Mouse (Mus musculus) frontal cortex, postnatal 36 days (tissue): ENCODE data around the gene Vamp9.
A peak's percentile ranks its signal among the peaks of the same experiment; 100 is the strongest.

Experiments used
- DNase-seq, 2 experiments: peaks; one replicate each; pipeline ENCODE4 v3.0.0; 2022; ENCODE audit warnings: low spot score in 2 of 2

The Vamp9 gene

DNA sequence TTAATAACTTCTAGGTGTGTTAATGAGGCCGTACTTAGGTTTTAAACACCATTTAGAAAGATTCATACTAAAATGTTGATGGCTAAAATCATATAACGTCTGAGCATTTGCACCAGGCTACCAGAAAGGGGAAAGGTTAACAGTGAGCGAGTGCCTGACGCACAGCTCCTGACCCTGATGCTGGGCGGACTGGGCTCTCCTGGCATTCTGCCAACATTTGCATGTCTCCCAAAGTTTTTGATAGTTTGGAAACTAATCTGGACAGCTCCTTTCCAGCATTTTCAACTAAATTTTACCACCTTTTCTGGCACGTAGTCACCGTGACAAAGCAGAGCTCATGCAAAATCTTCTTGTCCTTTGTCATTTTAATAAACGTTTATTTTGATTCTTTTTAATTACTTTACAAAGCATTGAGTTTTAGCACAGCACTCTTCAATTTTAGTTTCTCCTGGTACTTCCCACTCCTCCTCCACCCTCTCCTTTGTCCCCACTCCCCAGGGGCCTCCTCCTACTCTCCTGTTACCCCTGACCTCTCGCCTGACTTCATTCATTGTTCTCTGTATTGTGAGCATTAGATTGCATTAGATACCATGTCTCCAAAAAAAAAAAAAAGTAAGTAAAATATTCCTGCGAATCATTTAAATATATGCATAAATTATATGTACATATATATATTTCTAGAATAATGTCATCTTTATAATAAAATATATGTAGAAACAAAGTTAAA is 35.9 kb downstream of the Vamp9 start:
- DNase-seq: no peak

- DNase-seq: no peak
Measured at GRCm38 (mm10) chr5:99952513-99952912, 46.5 kb downstream of the Vamp9 start.

- no peak for DNase-seq
Measured at GRCm38 (mm10) chr5:99953883-99954282, 47.8 kb downstream of the Vamp9 start.

- no peak for DNase-seq
Measured at GRCm38 (mm10) chr5:99958666-99959065, 52.6 kb downstream of the Vamp9 start.

GRCm38 (mm10) chr5:99959236-99959936 is 53.3 kb downstream of the Vamp9 start:
- no peak for DNase-seq

DNA sequence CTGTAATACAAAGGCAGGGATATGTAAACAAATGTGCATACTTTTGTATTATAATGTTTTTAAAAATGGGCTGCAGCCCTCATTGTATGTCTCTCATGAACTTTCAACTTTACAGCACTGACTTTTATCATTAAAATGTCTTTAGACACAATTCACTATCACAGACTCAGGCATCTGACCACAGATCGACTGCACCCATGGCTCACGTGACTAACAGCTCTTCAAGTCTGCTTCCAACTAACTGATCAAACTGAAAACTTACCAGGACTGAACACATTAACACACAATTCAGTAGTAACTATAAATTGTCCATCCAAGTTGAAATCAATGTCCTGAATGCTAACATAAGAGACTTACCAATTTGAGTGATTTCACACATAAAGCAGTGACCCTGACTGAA is 53.9 kb downstream of the Vamp9 start:
- no peak for DNase-seq

- peak in 1 of 2 experiments; percentile 21 for DNase-seq
Measured at GRCm38 (mm10) chr5:99973941-99974340, 67.9 kb downstream of the Vamp9 start.

- no peak for DNase-seq
Measured at GRCm38 (mm10) chr5:99975061-99975460, 69.0 kb downstream of the Vamp9 start.

DNA sequence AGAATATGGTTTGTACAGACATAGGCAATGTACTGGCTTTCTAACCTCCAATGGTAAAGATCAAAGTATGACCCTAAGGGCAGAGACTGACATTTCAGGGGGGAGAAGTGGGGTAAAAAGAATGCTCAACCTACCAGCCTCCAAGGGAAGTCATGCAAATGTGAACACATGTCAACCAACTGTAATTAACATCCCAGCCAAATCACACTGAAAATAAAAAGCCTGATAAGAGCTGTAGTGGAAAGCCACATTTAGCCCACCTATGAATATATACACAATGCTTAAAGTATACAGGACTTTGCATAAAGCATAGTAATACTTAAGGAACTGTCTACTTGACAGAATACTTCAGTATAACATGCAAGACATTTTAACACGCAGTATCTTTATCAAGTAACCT is 69.7 kb downstream of the Vamp9 start:
- no peak for DNase-seq

DNA sequence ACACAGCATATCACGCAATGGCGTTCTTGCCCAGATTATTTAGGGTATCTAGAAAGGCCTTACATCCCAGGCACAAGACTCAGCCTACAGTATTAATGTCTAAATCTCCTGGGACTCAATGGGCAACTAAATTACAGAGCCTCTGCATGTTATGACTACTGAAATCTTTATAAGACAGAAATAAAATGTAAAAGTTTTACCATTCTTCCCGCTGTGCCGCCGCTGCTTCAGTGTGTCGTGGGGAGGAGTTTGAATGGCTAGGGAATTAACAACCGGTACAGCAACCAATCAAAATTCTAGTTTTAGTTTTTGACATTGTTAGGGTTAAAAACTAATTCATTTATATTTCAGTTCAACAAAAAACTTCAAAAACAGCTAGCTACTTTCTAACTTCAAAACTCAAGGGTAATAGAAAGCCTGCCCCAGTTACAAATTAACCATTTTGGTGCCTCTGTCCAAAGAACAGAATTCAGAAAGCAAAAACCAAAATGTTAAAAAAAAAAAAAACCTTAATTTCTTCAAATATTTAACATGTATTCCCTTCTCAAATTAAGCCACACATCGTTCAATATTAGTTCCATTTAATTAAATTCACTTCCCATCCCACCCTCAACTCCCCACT is 70.4 kb downstream of the Vamp9 start:
- no peak for DNase-seq

DNA sequence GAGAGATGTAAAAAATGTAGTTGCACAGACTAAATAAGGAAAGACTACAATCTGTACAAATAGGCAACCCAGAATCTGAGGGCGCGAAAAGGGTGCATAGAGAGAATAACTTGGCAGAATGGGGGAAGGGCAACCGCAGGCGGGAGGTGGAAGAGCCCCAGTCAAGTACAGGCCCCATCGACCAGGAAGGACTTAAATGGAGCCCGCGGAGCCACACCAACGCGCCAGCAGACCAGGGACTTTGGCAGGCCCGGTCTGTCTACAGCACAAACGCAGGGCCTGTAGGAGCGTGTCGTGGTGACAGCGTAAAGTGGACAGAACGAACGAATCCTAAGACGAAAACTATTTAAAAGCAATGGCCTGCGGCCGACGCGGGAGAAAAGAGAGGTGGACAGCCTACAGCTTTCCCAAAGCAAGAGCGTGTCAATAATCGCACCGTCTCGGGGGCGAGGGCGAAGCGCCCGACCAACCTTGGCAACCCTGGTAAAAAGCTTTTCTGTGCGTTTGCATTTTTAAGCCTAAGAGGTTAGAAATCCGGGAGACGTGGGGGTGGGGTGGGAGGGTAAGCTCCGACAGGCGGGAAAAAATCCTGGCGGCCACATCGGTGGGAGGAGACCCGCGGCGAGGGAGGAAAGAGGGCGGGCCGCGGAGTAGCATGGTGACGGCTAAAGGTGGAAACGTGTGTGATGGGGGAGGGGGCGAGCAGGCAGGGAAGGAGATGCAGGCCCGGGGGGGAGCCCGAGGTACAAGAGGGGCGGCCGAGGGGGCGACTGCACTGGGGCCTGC is 71.7 kb downstream of the Vamp9 start:
- peak; percentile 46 to 51 for DNase-seq

DNA sequence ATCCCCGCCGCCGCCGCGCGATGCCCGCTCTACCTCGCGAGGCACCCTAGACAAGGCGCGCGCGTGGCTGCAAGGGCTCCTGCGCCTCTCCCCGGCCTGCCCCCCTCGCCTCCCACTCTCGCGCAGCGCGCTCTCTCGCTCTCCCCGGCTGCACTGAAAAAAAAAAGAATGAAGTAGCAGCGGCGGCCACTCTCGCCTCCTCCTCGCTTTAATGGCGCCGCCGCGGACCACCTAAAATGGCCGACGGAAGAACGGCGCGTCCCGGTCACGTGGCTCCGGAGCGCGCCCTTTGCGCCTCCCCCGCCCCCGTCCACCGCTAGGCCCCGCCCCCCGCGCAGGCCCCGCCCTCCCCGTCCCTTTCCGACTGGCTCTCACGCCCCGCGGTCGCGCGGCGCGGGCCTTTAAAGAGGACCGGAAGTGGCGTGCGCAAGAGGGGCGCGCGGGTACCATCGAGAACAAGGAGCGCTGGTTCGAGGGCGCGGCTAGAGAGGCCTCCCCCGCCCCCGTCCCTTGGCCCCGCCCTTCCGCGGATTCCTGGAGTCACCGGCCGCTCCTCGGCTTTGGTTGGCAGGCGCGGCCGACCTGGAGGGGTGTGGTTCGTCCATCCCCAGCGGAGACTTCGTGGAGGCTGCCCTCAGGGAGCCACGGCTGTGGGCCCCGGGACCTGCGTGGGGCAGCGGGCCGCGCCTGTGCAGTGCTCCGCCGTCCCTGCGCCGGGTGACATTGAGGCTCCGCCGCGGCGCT is 72.8 kb downstream of the Vamp9 start, which contains the start of the genes Hnrnpd and 4930524J08Rik:
Hnrnpd (minus strand) TSS at position 240 of the 744 bp plus-strand sequence.
4930524J08Rik (plus strand) TSS at position 363 of the 744 bp plus-strand sequence.
- DNase-seq: peak; percentile 89 to 93

GRCm38 (mm10) chr5:99983452-99984061 is 77.5 kb downstream of the Vamp9 start:
- no peak for DNase-seq

- DNase-seq: no peak
Measured at GRCm38 (mm10) chr5:99994166-99994565, 88.1 kb downstream of the Vamp9 start.

- no peak for DNase-seq
Measured at GRCm38 (mm10) chr5:99994680-99995079, 88.6 kb downstream of the Vamp9 start.

- no peak for DNase-seq
Measured at GRCm38 (mm10) chr5:100000048-100000447, 94.0 kb downstream of the Vamp9 start.

GRCm38 (mm10) chr5:100000500-100000899 is 94.4 kb downstream of the Vamp9 start:
- no peak for DNase-seq
